Mouse (Mus musculus) retina, adult 2 months (tissue): ENCODE measurements around the gene Adra2b.

Source experiments
- DNase-seq: peaks from one replicate; pipeline ENCODE4 v3.0.0-alpha.2; 2012; ENCODE audit warnings: low read depth, low spot score

The Adra2b gene

GRCm38 (mm10) chr2:127338833-127339232 is 24.2 kb upstream of the Adra2b start:
- no peak for DNase-seq

- DNase-seq: no peak
These were observed 23.7 kb upstream of the Adra2b start for GRCm38 (mm10) chr2:127339262-127339661.

GRCm38 (mm10) chr2:127341159-127341558 is 21.8 kb upstream of the Adra2b start:
- DNase-seq: no peak

GRCm38 (mm10) chr2:127346334-127346733 is 16.7 kb upstream of the Adra2b start:
- no peak for DNase-seq

GRCm38 (mm10) chr2:127347147-127347985 is 15.6 kb upstream of the Adra2b start:
- DNase-seq: no peak

- DNase-seq: no peak
These were observed 9.1 kb upstream of the Adra2b start for GRCm38 (mm10) chr2:127353881-127354280.

- DNase-seq: no peak
These were observed 259 bp downstream of the Adra2b start for GRCm38 (mm10) chr2:127363282-127363652.

- DNase-seq: no peak
These were observed 688 bp downstream of the Adra2b start for GRCm38 (mm10) chr2:127363696-127364095.

GRCm38 (mm10) chr2:127364452-127364851 is 1.4 kb downstream of the Adra2b start:
- DNase-seq: no peak

GRCm38 (mm10) chr2:127367126-127367820 is 4.3 kb downstream of the Adra2b start:
- DNase-seq: no peak

GRCm38 (mm10) chr2:127369703-127370376 is 6.8 kb downstream of the Adra2b start:
- DNase-seq: no peak

- DNase-seq: no peak
These were observed 7.8 kb downstream of the Adra2b start for GRCm38 (mm10) chr2:127370561-127371483.

GRCm38 (mm10) chr2:127371484-127371861 is 8.5 kb downstream of the Adra2b start:
- no peak for DNase-seq

- no peak for DNase-seq
These were observed 9.1 kb downstream of the Adra2b start for GRCm38 (mm10) chr2:127372082-127372481.

GRCm38 (mm10) chr2:127374131-127374530 is 11.1 kb downstream of the Adra2b start:
- no peak for DNase-seq

- no peak for DNase-seq
These were observed 12.1 kb downstream of the Adra2b start for GRCm38 (mm10) chr2:127375087-127375486.

GRCm38 (mm10) chr2:127375759-127376341 is 12.8 kb downstream of the Adra2b start:
- no peak for DNase-seq

- DNase-seq: no peak
These were observed 13.5 kb downstream of the Adra2b start for GRCm38 (mm10) chr2:127376423-127377051.

GRCm38 (mm10) chr2:127377942-127378610 is 15.1 kb downstream of the Adra2b start:
- no peak for DNase-seq

- DNase-seq: no peak
These were observed 15.6 kb downstream of the Adra2b start for GRCm38 (mm10) chr2:127378611-127378990.
